Mouse (Mus musculus) cerebellum, adult 2 months (tissue): Measurements from ENCODE around the gene Gtf2ird1.

ENCODE experiments used
- CTCF ChIP-seq: fragments of 200-500 bp; IDR thresholded peaks from 2 replicates; pipeline ENCODE4 v1.5.1; 2011; ENCODE audit warnings: low read depth, mild to moderate bottlenecking, control low read depth, low read length, moderate library complexity, borderline replicate concordance; ENCODE audit not compliant: insufficient read depth
- POLR2A ChIP-seq: fragments of 200-500 bp; IDR thresholded peaks from 2 replicates; pipeline ENCODE4 v1.6.1; 2011; ENCODE audit warnings: low read length, control low read depth, borderline replicate concordance; ENCODE audit not compliant: insufficient read depth

DNA sequence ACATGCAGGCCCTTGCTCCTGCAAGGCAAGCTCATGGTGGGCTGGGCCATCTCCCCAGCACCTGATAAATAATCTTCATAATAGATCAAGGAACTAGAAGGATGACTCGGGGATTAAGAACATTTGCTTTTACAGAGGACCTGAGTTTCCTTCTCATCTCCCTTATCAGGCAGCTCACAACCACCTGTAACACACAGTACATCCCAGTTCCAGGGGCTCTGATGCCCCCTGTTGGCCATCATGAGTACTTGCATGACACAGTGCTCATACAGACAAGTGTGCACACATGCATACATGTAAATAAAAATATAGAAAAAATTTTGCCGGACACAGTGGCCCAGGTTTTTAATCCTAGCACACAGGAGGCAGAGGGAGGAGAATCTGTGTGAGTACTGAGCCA is 17.4 kb upstream of the Gtf2ird1 start:
- TF ChIP-seq CTCF: peak; percentile 63
- no peak for TF ChIP-seq POLR2A
